In genomic region chrX:99975250-99975984, GRCm38 (mm10) we compare ENCODE assay signal across 8 mouse cellular contexts. TPM values are rescaled to one million over a fixed set of nuclear protein-coding genes. Genes with fewer than 3 reads are reported as not detected.
DNase-seq lines count a peak whose midpoint lies in the region; ATAC-seq and TF ChIP-seq lines count a peak whose summit lies in the region.

Gene Eda (plus strand): TSS chrX:99975606.

- peaks cover 12% of the 10 kb centered on the region for H3K27me3 ChIP-seq in erythroblast, embryonic 14.5 days (ENCODE audit: control insufficient read depth)
- no peaks in the 10 kb centered on the region; the same call in 1 of the 2 replicates for H3K27me3 ChIP-seq in heart, embryonic 11.5 days (ENCODE audit: control insufficient read depth, insufficient read depth, low read length)
- H3K27me3 ChIP-seq in kidney, embryonic 15.5 days: peaks cover 32% of the 10 kb centered on the region
- H3K27me3 ChIP-seq in myocyte (ENCODE audit: control insufficient read depth, insufficient read depth, insufficient read length): peaks cover 9% of the 10 kb centered on the region
- no peaks in the 10 kb centered on the region for H3K27me3 ChIP-seq in splenic B cell, adult 2 months (ENCODE audit: control insufficient read depth, insufficient read depth, low read length, poor library complexity, severe bottlenecking)

- DNase-seq in CD4-positive helper T cell, adult 2 months (ENCODE audit: low read depth, low spot score): peak; percentile 8
- DNase-seq in liver: peak; percentile 89
- peak; percentile 55 for DNase-seq in splenic B cell, adult 2 months (ENCODE audit: low read depth, low spot score)

- 17% methylated on average over 30 of the region's 49 CpGs for WGBS in heart, embryonic 11.5 days (ENCODE audit: insufficient replicate concordance)
- WGBS in kidney, embryonic 15.5 days: 22% methylated on average over 38 of the region's 49 CpGs

- H3K9me3 ChIP-seq in erythroblast, embryonic 14.5 days (ENCODE audit: control insufficient read depth, low read length): peaks cover 7% of the 10 kb centered on the region; the same call in 1 of the 2 replicates
- no peaks in the 10 kb centered on the region for H3K9me3 ChIP-seq in heart, embryonic 11.5 days (replicated peaks; ENCODE audit: control insufficient read depth, low read length)
- no peaks in the 10 kb centered on the region for H3K9me3 ChIP-seq in kidney, embryonic 15.5 days (replicated peaks)

- H3K4me1 ChIP-seq in brown adipose tissue, adult 24 weeks (ENCODE audit: control insufficient read depth, insufficient read depth, insufficient read length, low read length): no peaks in the 10 kb centered on the region
- peaks cover 13% of the 10 kb centered on the region for H3K4me1 ChIP-seq in erythroblast, embryonic 14.5 days (ENCODE audit: control insufficient read depth)
- H3K4me1 ChIP-seq in heart, embryonic 11.5 days (ENCODE audit: control insufficient read depth, insufficient read depth, low read length): no peaks in the 10 kb centered on the region
- 0 out of 2 replicates have a peak, but pooled peaks cover 2% of the 10 kb centered on the region for H3K4me1 ChIP-seq in kidney, embryonic 15.5 days

- no peaks in the 10 kb centered on the region for H3K79me2 ChIP-seq in myocyte (ENCODE audit: control insufficient read depth, insufficient read depth)

- TF ChIP-seq POLR2A in myocyte (IDR thresholded peaks at IDR 0.05; ENCODE audit: insufficient read length, low read depth): no peak

- no peak within 1 kb of the TSS for H3ac ChIP-seq in myocyte (ENCODE audit: control insufficient read depth, insufficient read length)

- H3K9ac ChIP-seq in heart, embryonic 11.5 days (ENCODE audit: low read depth, low read length): peak within 1 kb of the TSS; percentile 62; the same call in 1 of the 2 replicates
- peak within 1 kb of the TSS; percentile 50 for H3K9ac ChIP-seq in kidney, embryonic 15.5 days

- H3K4me3 ChIP-seq in brown adipose tissue, adult 24 weeks (ENCODE audit: insufficient read depth, low read depth, low read length): peak within 1 kb of the TSS; percentile 80
- H3K4me3 ChIP-seq in erythroblast, embryonic 14.5 days (replicated peaks): peak within 1 kb of the TSS; percentile 63
- H3K4me3 ChIP-seq in heart, embryonic 11.5 days (ENCODE audit: low read depth, low read length): peak within 1 kb of the TSS; percentile 52
- peak within 1 kb of the TSS; percentile 54 for H3K4me3 ChIP-seq in kidney, embryonic 15.5 days (replicated peaks)
- no peak within 1 kb of the TSS for H3K4me3 ChIP-seq in myocyte

- H3K4me2 ChIP-seq in heart, embryonic 11.5 days: peak within 1 kb of the TSS; percentile 82
- H3K4me2 ChIP-seq in kidney, embryonic 15.5 days: peak within 1 kb of the TSS; percentile 82
- peak within 1 kb of the TSS; percentile 30 for H3K4me2 ChIP-seq in myocyte (ENCODE audit: low read depth)

- no peaks in the 10 kb centered on the region for H3K36me3 ChIP-seq in erythroblast, embryonic 14.5 days (ENCODE audit: control insufficient read depth)
- no peaks in the 10 kb centered on the region for H3K36me3 ChIP-seq in heart, embryonic 11.5 days (ENCODE audit: control insufficient read depth, insufficient read depth, low read length)
- no peaks in the 10 kb centered on the region for H3K36me3 ChIP-seq in kidney, embryonic 15.5 days
- no peaks in the 10 kb centered on the region for H3K36me3 ChIP-seq in myocyte (ENCODE audit: control insufficient read depth, insufficient read depth)
- no peaks in the 10 kb centered on the region for H3K36me3 ChIP-seq in splenic B cell, adult 2 months (ENCODE audit: control insufficient read depth, insufficient read depth, low read length, poor library complexity, severe bottlenecking)

- ATAC-seq in heart, embryonic 11.5 days (replicated peaks; ENCODE audit: insufficient number of reproducible peaks, low FRiP score, low TSS enrichment): peak; percentile 96
- peak; percentile 98 for ATAC-seq in kidney, embryonic 15.5 days (replicated peaks; ENCODE audit: low FRiP score)

- H3K27ac ChIP-seq in brown adipose tissue, adult 24 weeks (replicated peaks; ENCODE audit: low read depth, low read length): no peak within 1 kb of the TSS
- no peak within 1 kb of the TSS for H3K27ac ChIP-seq in heart, embryonic 11.5 days (ENCODE audit: low read depth, low read length)
- 0 out of 2 replicates have a peak within 1 kb of the TSS, but pooled peaks have one; percentile 41 for H3K27ac ChIP-seq in kidney, embryonic 15.5 days

TF ChIP-seq in myocyte, 11 proteins besides CTCF, POLR2A, EP300 and RAD21:
- TF ChIP-seq POLR2AphosphoS2 (IDR thresholded peaks at IDR 0.05; ENCODE audit: insufficient read length, low read depth): no peak
- no peak for TF ChIP-seq REST (IDR thresholded peaks at IDR 0.05; ENCODE audit: insufficient read depth, insufficient read length)
- TF ChIP-seq USF1 (IDR thresholded peaks at IDR 0.05; ENCODE audit: low read depth): no peak
- no peak for TF ChIP-seq CEBPB (IDR thresholded peaks at IDR 0.05; ENCODE audit: insufficient read depth, poor library complexity, severe bottlenecking)
- no peak for TF ChIP-seq SRF (IDR thresholded peaks at IDR 0.05; ENCODE audit: control insufficient read depth, insufficient read length, low read depth)
TF ChIP-seq in myocyte: peak in this region for 0.

RNA-seq across cellular contexts. Expression of gene Eda, which starts in this region (rescaled TPM):
- polyA plus RNA-seq in brown adipose tissue, adult 24 weeks (2012; ENCODE audit: insufficient read depth, insufficient read length, missing spikeins): 2.5 and 4.1 TPM in 2 replicates
- 0.03 and 0.06 TPM in 2 replicates for polyA plus RNA-seq in erythroblast, embryonic 14.5 days (2012)
- polyA plus RNA-seq in heart, embryonic 11.5 days (2014; fragmentation: Nextera tagmentation; extraction: Ambion mirVana): 1.4 and 1.9 TPM in 2 replicates
- polyA plus RNA-seq in kidney, embryonic 15.5 days (2015; fragmentation: Nextera tagmentation; extraction: Ambion mirVana): 1.7 and 1.8 TPM in 2 replicates
- polyA plus RNA-seq in myocyte (2012; fragmentation: generic; extraction: Trizol): 0.05 TPM

Comparison
In these comparisons a context has a peak if more than half of its experiments do, and no peak if none do; other contexts are left out.
1. DNase-seq: peak in every context shown above with its lines; median percentile 89 in liver; 55 in splenic B cell, adult 2 months; 8 in CD4-positive helper T cell, adult 2 months.
2. H3K4me2 ChIP-seq: peak in every context shown above with its lines; median percentile 82 in heart, embryonic 11.5 days; 82 in kidney, embryonic 15.5 days; 30 in myocyte.